Mouse (Mus musculus): ENCODE results near the gene Slc25a45. TPM values are rescaled to one million over a fixed set of nuclear protein-coding genes. Genes with fewer than 3 reads are reported as not detected.
"Not testable (repeated sequence)": the region's sequence is repeated elsewhere in the genome, so short reads cannot be mapped to it uniquely, and the experiment has no call there.

Slc25a45 gene
- polyA plus RNA-seq, 1 experiment from 2014 or later, result 2.6 TPM

DNA sequence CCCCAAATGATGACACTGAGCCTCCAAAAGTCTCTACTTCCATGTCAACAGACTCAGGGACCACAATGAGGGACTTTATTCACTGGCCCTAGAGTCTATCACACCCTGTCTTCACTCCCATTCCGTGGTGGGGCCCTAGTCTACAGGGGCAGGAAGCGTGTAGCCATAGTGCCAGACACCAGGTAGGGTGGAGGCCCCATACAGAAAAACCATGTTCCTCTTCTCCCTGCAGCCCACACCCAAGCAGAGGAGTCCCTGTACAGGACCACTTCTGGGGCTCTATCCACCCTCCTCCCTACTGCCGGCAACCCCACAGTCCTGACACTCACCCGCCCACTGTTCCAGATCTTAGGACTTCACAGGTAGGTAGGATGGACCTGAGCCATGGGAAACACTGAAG lies 5.1 kb upstream of the Slc25a45 start:
- H3K9ac ChIP-seq, result peak overlapping the region; percentile 85
- H3K9me3 ChIP-seq, result no peaks in the 10 kb centered on the region
- H3K4me3 ChIP-seq, result no peak overlapping the region
- no peaks in the 10 kb centered on the region for H3K27me3 ChIP-seq
- no peak overlapping the region for H3K4me2 ChIP-seq
- H3K27ac ChIP-seq, result no peak overlapping the region
- ATAC-seq (ENCODE audit: low FRiP score), result no peak
- H3K4me1 ChIP-seq (replicated peaks), result peaks cover 45% of the 10 kb centered on the region
- 86% methylated on average over 4 of the region's 4 CpGs for WGBS
- H3K36me3 ChIP-seq, result peaks cover 33% of the 10 kb centered on the region

DNA sequence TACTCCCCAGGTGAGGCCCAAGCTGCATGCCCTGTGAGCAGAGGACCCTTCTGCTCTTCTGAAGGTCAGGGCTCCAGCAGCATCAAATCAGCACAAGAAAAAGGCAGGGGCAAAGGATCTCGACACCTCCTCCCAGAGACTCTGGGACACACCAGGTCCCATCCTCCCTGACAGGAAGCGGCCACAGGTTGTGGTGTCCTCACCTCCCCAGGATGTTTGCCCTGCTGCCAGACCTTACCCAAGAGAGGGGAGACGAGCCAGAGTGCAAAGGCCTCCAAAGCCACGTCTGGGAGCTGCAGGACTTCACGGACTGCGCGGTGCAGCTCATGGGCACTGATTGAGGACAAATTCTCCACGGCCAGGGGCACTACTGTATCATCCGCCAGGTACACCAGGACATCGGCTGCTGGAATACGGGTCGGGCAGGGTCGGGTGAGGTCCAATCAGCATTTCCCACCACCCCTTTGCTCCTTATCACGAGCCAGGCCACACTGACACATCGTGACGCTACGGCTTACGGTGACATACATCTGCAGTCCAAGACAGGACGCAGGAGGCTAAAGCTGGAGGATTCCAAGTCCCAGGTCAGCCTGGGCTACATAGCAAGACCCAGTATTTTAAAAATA lies 4.6 kb upstream of the Slc25a45 start:
- no peak for ATAC-seq (ENCODE audit: low FRiP score)
- Histone ChIP-seq H3K4me2 (no peak overlapping the region), H3K36me3 (peaks cover 28% of the 10 kb centered on the region), H3K4me1 (replicated peaks) (peaks cover 47% of the 10 kb centered on the region), H3K9me3 (no peaks in the 10 kb centered on the region), H3K27me3 (no peaks in the 10 kb centered on the region), H3K4me3 (no peak overlapping the region), H3K27ac (no peak overlapping the region), H3K9ac (peak overlapping the region; percentile 85)
- WGBS, result 87% methylated on average over 19 of the region's 19 CpGs

DNA sequence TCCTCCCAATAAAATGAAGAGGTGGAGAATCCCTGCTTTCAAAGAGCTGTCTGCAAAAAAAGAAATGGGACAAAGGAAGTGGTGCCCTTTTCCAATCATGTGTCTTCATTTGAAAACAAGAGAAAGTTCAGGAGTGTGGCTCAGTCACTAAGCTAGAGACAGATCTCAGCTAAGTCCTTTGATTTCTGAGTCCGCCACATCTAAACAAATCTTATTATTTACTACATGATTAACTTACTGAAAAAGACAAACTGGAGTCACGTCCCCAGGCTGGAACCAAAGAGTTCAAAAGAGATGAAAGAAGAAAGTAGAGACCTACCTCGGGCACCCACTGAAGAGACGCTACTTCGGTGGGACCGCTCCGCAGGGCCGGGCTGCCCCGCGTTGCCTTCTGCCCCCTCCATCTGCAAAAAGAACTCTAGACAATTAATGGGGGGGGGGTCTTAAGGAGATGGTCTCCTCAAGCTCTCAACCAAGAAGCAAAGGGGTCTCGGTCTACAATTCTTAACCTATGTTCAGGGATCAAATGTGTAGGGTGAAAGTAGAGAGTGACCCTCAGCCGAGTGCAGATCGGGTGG lies 3.1 kb upstream of the Slc25a45 start:
- ATAC-seq (ENCODE audit: low FRiP score), result no peak; the same call in 1 of the 2 replicates
- 11% methylated on average over 13 of the region's 13 CpGs for WGBS
- Histone ChIP-seq H3K4me2 (peak overlapping the region; percentile 88), H3K4me1 (replicated peaks) (peaks cover 47% of the 10 kb centered on the region), H3K9me3 (no peaks in the 10 kb centered on the region), H3K4me3 (peak overlapping the region; percentile 75), H3K9ac (peak overlapping the region; percentile 85), H3K27me3 (no peaks in the 10 kb centered on the region), H3K36me3 (peaks cover 16% of the 10 kb centered on the region), H3K27ac (peak overlapping the region; percentile 70; the same call in 1 of the 2 replicates)

DNA sequence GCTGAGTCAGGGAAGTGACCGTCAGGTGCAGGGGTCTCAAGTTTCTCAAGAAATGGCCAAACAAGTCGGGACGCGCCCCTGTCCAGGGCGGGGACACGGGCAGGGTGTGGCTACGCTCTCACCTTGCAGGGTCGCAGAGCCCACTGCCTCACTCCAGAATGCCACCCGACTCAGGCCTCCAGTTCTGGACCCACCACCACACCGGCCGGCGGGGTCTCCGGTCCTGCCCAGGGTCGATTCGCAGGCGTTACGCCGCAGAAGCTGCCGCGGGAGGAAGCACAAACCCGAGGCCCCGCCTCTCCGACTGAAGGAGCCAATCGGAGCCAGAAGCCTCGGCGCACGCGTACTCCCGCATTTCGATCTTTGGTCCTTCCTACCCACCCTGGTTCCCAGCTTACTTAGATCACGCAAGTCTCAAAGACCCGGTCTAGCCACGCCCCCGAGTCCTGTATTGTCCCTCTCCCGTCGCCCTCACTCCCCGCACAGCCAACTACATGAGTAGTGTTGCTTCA lies 2.6 kb upstream of the Slc25a45 start, which contains the start of gene Frmd8:
TSS of gene Frmd8 (minus strand) at position 306 of the 512 bp plus-strand sequence.
- 0% methylated on average over 37 of the region's 37 CpGs for WGBS
- H3K9ac ChIP-seq, result peak within 1 kb of the TSS; percentile 85
- peak; percentile 93 for ATAC-seq (ENCODE audit: low FRiP score)
- H3K27ac ChIP-seq, result peak within 1 kb of the TSS; percentile 74
- no peaks in the 10 kb centered on the region for H3K27me3 ChIP-seq
- H3K4me3 ChIP-seq, result peak within 1 kb of the TSS; percentile 75
- H3K36me3 ChIP-seq, result peaks cover 13% of the 10 kb centered on the region
- peak within 1 kb of the TSS; percentile 88 for H3K4me2 ChIP-seq
- no peaks in the 10 kb centered on the region for H3K9me3 ChIP-seq
- H3K4me1 ChIP-seq (replicated peaks), result peaks cover 47% of the 10 kb centered on the region

- H3K4me2 ChIP-seq, result 0 out of 2 replicates have a peak overlapping the region, but pooled peaks have one; percentile 15
- H3K9ac ChIP-seq, result peak overlapping the region; percentile 49
- no peaks in the 10 kb centered on the region for H3K36me3 ChIP-seq
- no peaks in the 10 kb centered on the region for H3K9me3 ChIP-seq
- H3K27ac ChIP-seq, result peak overlapping the region; percentile 72; the same call in 1 of the 2 replicates
- no peak overlapping the region for H3K4me3 ChIP-seq
- H3K27me3 ChIP-seq, result no peaks in the 10 kb centered on the region
- ATAC-seq (ENCODE audit: low FRiP score), result no peak
- H3K4me1 ChIP-seq (replicated peaks), result peaks cover 24% of the 10 kb centered on the region
- 77% methylated on average over 7 of the region's 7 CpGs for WGBS
Observed at GRCm38 (mm10) chr19:5878362-5878722, 734 bp downstream of the Slc25a45 start.

DNA sequence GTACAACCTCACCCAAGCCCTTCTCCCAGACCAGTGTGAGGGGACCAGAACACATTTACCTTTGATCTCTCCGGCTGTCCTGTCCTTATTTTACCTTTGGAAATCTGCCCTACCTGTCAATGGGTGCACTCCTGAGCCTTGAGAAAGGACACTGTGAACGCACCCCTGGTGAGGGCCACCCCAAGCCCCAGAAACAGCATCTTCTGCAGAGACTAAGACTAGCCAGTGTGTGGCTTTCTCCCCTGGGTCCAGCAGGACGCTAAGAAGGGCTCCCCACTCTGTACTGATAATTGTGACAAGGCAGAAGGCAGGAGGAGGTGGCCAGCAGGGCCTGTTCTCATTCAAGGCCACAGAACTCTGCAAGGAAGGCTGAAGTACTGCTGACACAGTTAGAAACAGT lies 1.3 kb downstream of the Slc25a45 start:
- Histone ChIP-seq H3K9me3 (no peaks in the 10 kb centered on the region), H3K4me2 (no peak overlapping the region), H3K36me3 (no peaks in the 10 kb centered on the region), H3K27me3 (no peaks in the 10 kb centered on the region), H3K4me1 (replicated peaks) (peaks cover 18% of the 10 kb centered on the region), H3K4me3 (no peak overlapping the region), H3K27ac (no peak overlapping the region), H3K9ac (no peak overlapping the region; the same call in 1 of the 2 replicates)
- WGBS, result 85% methylated on average over 3 of the region's 3 CpGs
- ATAC-seq (ENCODE audit: low FRiP score), result no peak

DNA sequence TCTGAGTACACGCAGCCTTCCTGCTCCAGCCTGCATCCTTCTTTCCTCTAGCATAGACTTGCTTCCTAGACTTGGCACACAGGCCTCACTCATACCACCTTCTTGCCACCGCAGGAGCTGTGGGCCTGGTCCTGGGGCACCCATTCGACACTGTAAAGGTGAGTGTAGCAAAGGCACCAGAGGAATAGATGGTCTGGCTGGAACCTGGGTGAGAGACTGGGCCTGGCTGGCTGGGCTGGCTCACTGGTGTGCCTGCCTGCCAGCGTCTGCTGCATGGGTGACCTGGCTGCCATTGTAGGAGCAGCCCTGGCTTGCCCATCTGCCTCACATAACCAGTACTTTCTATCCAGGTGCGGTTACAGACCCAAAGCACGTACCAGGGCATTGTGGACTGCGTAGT lies 2.1 kb downstream of the Slc25a45 start:
- 96% methylated on average over 7 of the region's 7 CpGs for WGBS
- Histone ChIP-seq H3K27ac (no peak overlapping the region), H3K36me3 (no peaks in the 10 kb centered on the region), H3K27me3 (no peaks in the 10 kb centered on the region), H3K9ac (no peak overlapping the region), H3K9me3 (no peaks in the 10 kb centered on the region), H3K4me3 (no peak overlapping the region), H3K4me1 (replicated peaks) (peaks cover 10% of the 10 kb centered on the region), H3K4me2 (no peak overlapping the region)
- ATAC-seq (ENCODE audit: low FRiP score), result no peak

DNA sequence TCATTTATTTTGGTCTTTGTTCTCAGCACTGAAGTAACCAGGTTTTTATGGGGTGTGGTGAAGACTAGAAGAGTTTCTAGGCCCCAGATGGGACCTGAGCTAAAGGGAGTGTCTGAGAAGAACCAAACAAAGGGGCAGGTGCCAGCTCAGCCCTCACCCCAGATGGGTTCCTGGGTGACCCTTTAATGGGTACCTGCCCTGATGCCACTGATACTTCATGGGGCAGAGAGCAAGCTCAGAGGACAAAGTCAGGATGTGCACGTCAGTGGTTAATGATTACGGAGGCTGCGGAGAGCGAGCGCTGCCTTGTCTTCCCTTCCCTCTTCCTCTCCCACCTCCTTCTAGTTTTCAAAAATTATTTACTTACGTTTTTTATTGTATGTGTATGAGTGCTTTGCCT lies 3.5 kb downstream of the Slc25a45 start:
- Histone ChIP-seq H3K4me1 (replicated peaks) (peaks cover 2% of the 10 kb centered on the region; the same call in 1 of the 2 replicates), H3K27me3 (no peaks in the 10 kb centered on the region), H3K36me3 (no peaks in the 10 kb centered on the region), H3K4me3 (no peak overlapping the region), H3K9ac (no peak overlapping the region), H3K9me3 (no peaks in the 10 kb centered on the region), H3K27ac (no peak overlapping the region), H3K4me2 (no peak overlapping the region)
- ATAC-seq (ENCODE audit: low FRiP score), result no peak
- WGBS, result 91% methylated on average over 6 of the region's 6 CpGs

- H3K27ac ChIP-seq; ATAC-seq (ENCODE audit: low FRiP score); H3K27me3 ChIP-seq; H3K36me3 ChIP-seq; H3K9ac ChIP-seq; H3K9me3 ChIP-seq; H3K4me2 ChIP-seq; H3K4me3 ChIP-seq; H3K4me1 ChIP-seq (replicated peaks): not testable (repeated sequence)
- WGBS, result 85% methylated on average over 5 of the region's 5 CpGs
Observed at GRCm38 (mm10) chr19:5882079-5882478, 4.5 kb downstream of the Slc25a45 start.

GRCm38 (mm10) chr19:5883935-5884334 lies 6.3 kb downstream of the Slc25a45 start:
- no peak overlapping the region for H3K4me3 ChIP-seq
- H3K36me3 ChIP-seq, result no peaks in the 10 kb centered on the region
- no peak overlapping the region for H3K27ac ChIP-seq
- no peaks in the 10 kb centered on the region for H3K27me3 ChIP-seq
- 79% methylated on average over 1 of the region's 1 CpGs for WGBS
- no peak overlapping the region for H3K4me2 ChIP-seq
- H3K4me1 ChIP-seq (replicated peaks), result no peaks in the 10 kb centered on the region
- H3K9ac ChIP-seq, result peak overlapping the region; percentile 35
- no peaks in the 10 kb centered on the region for H3K9me3 ChIP-seq
- no peak for ATAC-seq (ENCODE audit: low FRiP score)

- Histone ChIP-seq H3K27ac (no peak overlapping the region), H3K36me3 (no peaks in the 10 kb centered on the region; the same call in 1 of the 2 replicates), H3K9ac (no peak overlapping the region), H3K27me3 (no peaks in the 10 kb centered on the region), H3K4me1 (replicated peaks) (peaks cover 6% of the 10 kb centered on the region), H3K4me3 (no peak overlapping the region), H3K4me2 (no peak overlapping the region), H3K9me3 (no peaks in the 10 kb centered on the region)
- WGBS, result 54% methylated on average over 4 of the region's 4 CpGs
- no peak for ATAC-seq (ENCODE audit: low FRiP score)
Observed at GRCm38 (mm10) chr19:5885838-5886237, 8.2 kb downstream of the Slc25a45 start.

DNA sequence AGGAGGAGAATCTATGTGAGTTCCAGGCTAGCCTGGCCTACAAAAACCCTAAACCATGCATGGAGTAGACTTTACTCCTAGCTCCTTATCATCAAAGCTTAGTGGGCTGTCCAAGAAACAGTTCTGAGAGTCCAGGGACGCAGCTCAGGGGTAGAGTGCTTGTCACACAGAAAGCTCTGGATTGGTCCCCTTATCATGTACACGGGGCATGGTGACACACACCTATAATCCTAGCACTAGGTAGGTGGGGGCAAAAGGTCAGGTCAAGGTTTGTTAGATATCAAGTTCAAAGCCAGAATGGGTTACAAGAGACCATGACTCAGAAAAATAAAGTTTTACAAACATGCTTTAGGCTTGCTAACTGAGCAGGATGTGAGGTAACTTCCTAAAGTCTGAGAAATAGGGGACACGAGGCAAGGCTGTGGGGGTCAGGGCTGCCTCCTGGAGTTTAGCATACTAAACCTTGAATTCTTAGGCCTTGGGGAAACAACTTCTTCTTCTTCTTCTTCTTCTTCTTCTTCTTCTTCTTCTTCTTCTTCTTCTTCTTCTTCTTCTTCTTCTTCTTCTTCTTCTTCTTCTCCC lies 9.7 kb downstream of the Slc25a45 start:
- Histone ChIP-seq H3K4me2 (no peak overlapping the region), H3K27me3 (no peaks in the 10 kb centered on the region), H3K4me3 (no peak overlapping the region), H3K4me1 (replicated peaks) (peaks cover 18% of the 10 kb centered on the region), H3K36me3 (peaks cover 10% of the 10 kb centered on the region), H3K9me3 (no peaks in the 10 kb centered on the region), H3K9ac (no peak overlapping the region), H3K27ac (no peak overlapping the region)
- WGBS, result 91% methylated on average over 3 of the region's 3 CpGs
- ATAC-seq (ENCODE audit: low FRiP score), result no peak
